Mouse (Mus musculus) v-Abl transformed pro-B cells (cell line): ENCODE data around the gene Kif13a.

Experiments used
- in situ Hi-C, 2 experiments: fragments of 400-800 bp; cut with MboI; formaldehyde crosslinking; loops; one replicate each; pipeline ENCODE4 v1.15.1; 2025; ENCODE audit not compliant: unreplicated experiment in 2 of 2

Kif13a gene

DNA sequence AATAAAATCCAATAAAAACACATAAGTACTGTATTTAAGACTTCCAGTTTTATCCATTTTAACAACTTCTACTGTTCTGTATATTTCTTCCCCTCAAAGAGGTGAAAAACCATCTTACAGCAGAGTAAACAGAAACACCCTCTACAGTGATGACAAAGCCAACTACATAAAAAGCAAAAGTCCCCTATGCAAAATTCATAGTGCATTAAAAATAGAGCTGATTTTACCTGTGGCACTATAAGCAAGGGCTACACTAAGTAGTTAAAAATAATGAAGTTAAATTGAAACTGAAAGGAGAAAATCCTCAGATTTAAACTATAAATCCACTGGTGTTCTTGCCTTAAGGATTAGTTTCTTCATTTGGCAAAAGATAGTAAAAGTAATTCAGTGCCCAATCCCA is 208.7 kb downstream of the Kif13a start:
- in situ Hi-C loops: loop anchor here in 1 of 2 experiments (10.0 to 25.0 kb wide), 2 partner anchors 46 to 1259 kb away; no protein-coding TSS in a partner anchor

DNA sequence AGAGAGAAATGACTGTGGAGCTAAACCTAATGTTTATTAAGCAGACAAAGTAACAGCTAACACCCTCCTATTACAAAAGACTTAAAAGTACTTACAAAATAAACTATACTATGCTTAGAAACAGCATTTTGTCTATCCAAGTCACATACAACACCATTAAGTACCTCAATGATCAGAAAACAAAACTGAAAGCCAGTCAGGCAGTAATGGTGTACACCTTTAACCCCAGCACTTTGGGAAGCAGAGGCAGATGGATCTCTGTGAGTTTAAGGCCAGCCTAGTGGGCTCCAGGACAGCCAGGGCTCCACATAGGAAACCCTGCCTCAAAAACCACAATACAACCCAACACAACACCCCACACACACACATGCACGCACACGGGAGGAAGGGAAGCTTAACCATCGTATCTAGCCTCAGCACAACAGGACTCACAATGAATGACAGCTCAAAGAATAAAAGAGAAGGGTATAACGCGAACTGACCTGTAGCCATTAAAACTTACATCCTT is 210.7 kb downstream of the Kif13a start:
- in situ Hi-C loops: loop anchor here (5.0 to 25.0 kb wide), 2 partner anchors 42 to 1257 kb away; no protein-coding TSS in a partner anchor

DNA sequence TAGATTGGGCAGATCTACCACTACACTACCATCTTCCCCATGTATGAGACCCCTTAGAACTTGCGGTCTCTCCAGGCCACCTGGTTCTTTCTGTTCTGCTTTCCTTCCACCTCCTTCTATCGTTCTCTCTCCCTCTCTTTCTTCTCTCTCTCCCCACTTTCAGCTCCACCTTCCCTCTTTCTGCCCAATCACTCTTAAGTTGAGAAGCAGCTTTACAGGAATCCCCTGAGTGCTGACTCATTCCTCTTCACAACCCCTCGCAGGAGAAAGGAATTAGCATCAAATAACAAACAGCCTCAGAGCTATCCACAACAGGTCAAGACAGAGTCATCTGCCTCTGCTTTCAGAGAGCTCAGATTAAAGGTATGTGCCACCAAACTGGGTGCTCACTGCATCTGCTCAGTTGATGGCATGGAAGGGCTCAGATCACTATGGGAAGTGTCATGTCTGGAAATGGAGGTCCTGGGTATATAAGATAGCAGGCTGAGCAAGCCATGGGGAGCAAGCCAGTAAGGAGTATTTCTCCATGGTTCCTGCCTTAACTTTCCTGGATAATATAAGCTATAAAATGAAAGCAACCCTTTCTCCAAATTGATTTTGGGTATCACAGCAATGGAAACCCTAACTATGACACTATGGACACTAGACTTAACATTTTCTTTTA is 213.6 kb downstream of the Kif13a start:
- in situ Hi-C loops: loop anchor here (5.0 to 25.0 kb wide), 2 partner anchors 39 to 1254 kb away; no protein-coding TSS in a partner anchor

DNA sequence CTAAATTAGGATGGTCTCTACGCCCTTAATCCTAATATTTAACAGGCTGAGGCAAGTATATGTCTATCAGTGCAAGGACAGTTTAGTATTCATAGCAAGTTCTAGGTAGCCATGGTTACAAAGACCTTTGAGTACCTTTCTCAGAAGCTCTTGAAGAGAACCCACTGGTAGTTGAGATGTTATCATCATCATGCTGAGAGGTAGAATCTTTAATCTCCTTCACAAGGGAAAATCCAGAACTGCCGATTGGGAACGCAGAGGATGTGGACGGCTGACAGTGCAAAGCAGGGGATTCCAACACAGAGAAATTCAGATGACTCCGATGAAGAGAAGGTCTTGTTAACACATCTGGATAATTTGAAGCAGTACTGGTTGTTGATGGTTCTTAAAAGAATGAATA is 216.2 kb downstream of the Kif13a start:
- in situ Hi-C loops: loop anchor here in 1 of 2 experiments (25.0 kb wide), 1 partner anchor 1251 kb away; no protein-coding TSS in a partner anchor

DNA sequence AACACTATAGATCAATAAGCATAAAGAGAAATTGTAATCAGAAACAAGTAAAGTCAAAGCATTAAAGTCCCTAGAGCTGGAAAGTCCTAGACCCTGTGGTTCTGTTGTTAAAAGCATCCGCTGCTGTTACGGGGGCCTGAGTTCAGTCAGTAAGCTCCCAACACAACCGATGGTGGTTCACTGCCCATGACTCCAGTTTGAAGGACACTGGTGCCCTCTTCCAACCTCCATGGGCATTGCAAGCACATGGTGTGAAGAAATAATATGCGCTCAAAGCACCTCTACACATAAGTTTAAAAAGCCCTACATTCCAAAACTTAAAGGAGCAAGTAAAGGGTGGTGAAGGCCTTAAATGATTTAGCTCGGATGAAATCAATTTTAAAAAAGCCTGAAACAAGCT is 226.5 kb downstream of the Kif13a start:
- in situ Hi-C loops: loop anchor here in 1 of 2 experiments (25.0 kb wide), 1 partner anchor 1241 kb away; no protein-coding TSS in a partner anchor

DNA sequence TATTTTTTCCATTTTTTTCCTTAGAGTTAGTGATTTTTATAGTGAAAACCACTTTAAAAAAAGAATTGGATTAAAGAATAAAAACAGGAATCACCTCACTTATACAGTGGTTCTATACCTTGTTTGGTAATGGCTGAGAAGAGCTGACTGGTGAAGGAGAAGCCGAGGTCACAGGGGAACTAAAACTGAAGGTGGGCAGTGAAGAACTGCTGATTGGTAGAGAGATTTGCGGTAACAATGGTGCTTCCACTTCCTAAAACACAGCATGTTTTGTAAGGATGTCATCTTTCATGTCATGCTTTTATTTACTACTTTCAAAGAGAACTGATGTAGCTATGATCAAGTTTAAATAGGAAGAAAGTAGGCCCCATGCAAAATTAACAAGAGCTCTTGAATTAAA is 228.2 kb downstream of the Kif13a start:
- in situ Hi-C loops: loop anchor here in 1 of 2 experiments (25.0 kb wide), 1 partner anchor 1239 kb away; no protein-coding TSS in a partner anchor

DNA sequence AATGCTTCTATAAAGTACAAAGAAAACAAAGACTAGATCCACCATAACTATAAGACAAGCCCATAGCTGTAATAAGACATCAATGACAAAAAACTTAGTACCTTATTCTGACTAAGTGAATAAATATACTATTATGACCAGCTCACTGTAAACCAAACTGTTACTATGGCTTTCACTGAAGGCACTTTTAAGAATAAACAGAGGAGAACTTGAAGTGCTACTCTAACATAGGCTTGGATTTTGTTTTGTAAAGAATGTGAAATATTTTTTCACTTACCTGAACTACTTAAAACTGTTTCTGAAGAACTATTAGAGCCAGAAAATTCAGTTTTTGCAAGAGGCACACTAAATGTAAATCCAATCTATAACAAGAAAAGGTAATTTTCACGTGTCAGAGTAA is 230.3 kb downstream of the Kif13a start:
- in situ Hi-C loops: loop anchor here in 1 of 2 experiments (25.0 kb wide), 1 partner anchor 737 kb away; the partner anchor contains the start of gene Atxn1
